15 mouse cellular contexts compared by ENCODE assay signal in genomic region chr9:107596619-107597569, GRCm38 (mm10). TPM values are rescaled to one million over a fixed set of nuclear protein-coding genes. Genes with fewer than 3 reads are reported as not detected.
DNase-seq lines count a peak whose midpoint lies in the region; ATAC-seq and TF ChIP-seq lines count a peak whose summit lies in the region.
"Had no signal": no experiment of that assay in that cellular context is flagged by ENCODE, and none has a peak within 500 bp of the region (broad histone marks: within the 10 kb centered on the region; RNA-seq: fewer than 3 reads in every experiment).

No protein-coding gene starts in this region.

- peaks cover 43% of the 10 kb centered on the region for H3K4me1 ChIP-seq in liver, embryonic 15.5 days (replicated peaks)
- peaks cover 39% of the 10 kb centered on the region for H3K4me1 ChIP-seq in liver, embryonic 12.5 days
- H3K4me1 ChIP-seq in hindbrain, embryonic 12.5 days: no peaks in the 10 kb centered on the region
- no peaks in the 10 kb centered on the region for H3K4me1 ChIP-seq in forebrain, embryonic 11.5 days (replicated peaks; ENCODE audit: control insufficient read depth, insufficient read depth, low read length)
- H3K4me1 ChIP-seq: lung, embryonic 15.5 days had no signal

- no peak overlapping the region for H3K4me2 ChIP-seq in liver, embryonic 15.5 days
- no peak overlapping the region for H3K4me2 ChIP-seq in liver, embryonic 12.5 days
- H3K4me2 ChIP-seq in hindbrain, embryonic 12.5 days (replicated peaks): no peak overlapping the region
- no peak overlapping the region for H3K4me2 ChIP-seq in forebrain, embryonic 11.5 days (ENCODE audit: low read depth, low read length, severe bottlenecking)
- H3K4me2 ChIP-seq: hindbrain, embryonic 14.5 days; limb, embryonic 12.5 days; lung, embryonic 15.5 days had no signal

- intact Hi-C loops in gastrocnemius, adult 2 months (cut with DNase I): no loop called here
- intact Hi-C loops in heart, postnatal 14 days (cut with DNase I): no loop called here

- H3K36me3 ChIP-seq in liver, embryonic 15.5 days (replicated peaks): peaks cover 31% of the 10 kb centered on the region
- peaks cover 34% of the 10 kb centered on the region for H3K36me3 ChIP-seq in liver, embryonic 12.5 days
- peaks cover 19% of the 10 kb centered on the region for H3K36me3 ChIP-seq in hindbrain, embryonic 12.5 days
- H3K36me3 ChIP-seq in forebrain, embryonic 11.5 days (ENCODE audit: control insufficient read depth, insufficient read depth, low read length): no peaks in the 10 kb centered on the region

- TF ChIP-seq CTCF in gastrocnemius, adult 2 months (IDR thresholded peaks at IDR 0.05): no peak

- peak overlapping the region; percentile 5; the same call in 1 of the 2 replicates for H3K27ac ChIP-seq in liver, embryonic 15.5 days (replicated peaks)
- H3K27ac ChIP-seq in liver, embryonic 12.5 days: no peak overlapping the region
- peak overlapping the region; percentile 96 for H3K27ac ChIP-seq in gastrocnemius, adult 2 months
- no peak overlapping the region for H3K27ac ChIP-seq in hindbrain, embryonic 12.5 days
- H3K27ac ChIP-seq in forebrain, embryonic 11.5 days (ENCODE audit: low read depth, low read length): no peak overlapping the region
- H3K27ac ChIP-seq: hindbrain, embryonic 14.5 days; limb, embryonic 12.5 days; lung, embryonic 15.5 days had no signal

- H3K9me3 ChIP-seq in liver, embryonic 15.5 days (replicated peaks): no peaks in the 10 kb centered on the region
- H3K9me3 ChIP-seq in liver, embryonic 12.5 days (replicated peaks): no peaks in the 10 kb centered on the region
- H3K9me3 ChIP-seq in hindbrain, embryonic 12.5 days (replicated peaks): no peaks in the 10 kb centered on the region
- H3K9me3 ChIP-seq in forebrain, embryonic 11.5 days (ENCODE audit: control insufficient read depth, low read length): no peaks in the 10 kb centered on the region
- H3K9me3 ChIP-seq: limb, embryonic 12.5 days; lung, embryonic 15.5 days had no signal

- peaks cover 31% of the 10 kb centered on the region for H3K27me3 ChIP-seq in liver, embryonic 15.5 days
- H3K27me3 ChIP-seq in liver, embryonic 12.5 days (replicated peaks): peaks cover 47% of the 10 kb centered on the region
- peaks cover 4% of the 10 kb centered on the region; the same call in 1 of the 2 replicates for H3K27me3 ChIP-seq in hindbrain, embryonic 12.5 days
- no peaks in the 10 kb centered on the region for H3K27me3 ChIP-seq in forebrain, embryonic 11.5 days (ENCODE audit: control insufficient read depth, insufficient read depth, low read length)

- no peak overlapping the region for H3K4me3 ChIP-seq in liver, embryonic 15.5 days (replicated peaks)
- no peak overlapping the region for H3K4me3 ChIP-seq in liver, embryonic 12.5 days
- peak overlapping the region; percentile 80 for H3K4me3 ChIP-seq in gastrocnemius, adult 2 months
- no peak overlapping the region for H3K4me3 ChIP-seq in hindbrain, embryonic 12.5 days
- H3K4me3 ChIP-seq in forebrain, embryonic 11.5 days (ENCODE audit: low read depth, low read length): no peak overlapping the region
- H3K4me3 ChIP-seq: limb, embryonic 12.5 days; lung, embryonic 15.5 days had no signal

- H3K9ac ChIP-seq in liver, embryonic 15.5 days: no peak overlapping the region
- H3K9ac ChIP-seq in liver, embryonic 12.5 days: no peak overlapping the region
- no peak overlapping the region for H3K9ac ChIP-seq in hindbrain, embryonic 12.5 days
- no peak overlapping the region for H3K9ac ChIP-seq in forebrain, embryonic 11.5 days (ENCODE audit: low read length)
- H3K9ac ChIP-seq: hindbrain, embryonic 14.5 days; limb, embryonic 12.5 days; lung, embryonic 15.5 days had no signal

- no peak for ATAC-seq in liver, embryonic 15.5 days (ENCODE audit: insufficient read depth)
- no peak for ATAC-seq in liver, embryonic 12.5 days
- ATAC-seq in hindbrain, embryonic 12.5 days (ENCODE audit: low FRiP score): no peak
- ATAC-seq in forebrain, embryonic 11.5 days (replicated peaks; ENCODE audit: low FRiP score): no peak
- ATAC-seq in megakaryocyte progenitor cell, adult 5-6 weeks (replicated peaks; ENCODE audit: poor library complexity): no peak

- 74% methylated on average over 11 of the region's 11 CpGs for WGBS in liver, embryonic 15.5 days (ENCODE audit: insufficient replicate concordance)
- WGBS in liver, embryonic 12.5 days (ENCODE audit: insufficient replicate concordance): 82% methylated on average over 11 of the region's 11 CpGs
- WGBS in hindbrain, embryonic 12.5 days: 88% methylated on average over 11 of the region's 11 CpGs
- WGBS in forebrain, embryonic 11.5 days: 94% methylated on average over 11 of the region's 11 CpGs

- DNase-seq in gastrocnemius, adult 2 months: peak; percentile 91
- DNase-seq in heart, adult 8-10 months (ENCODE audit: low spot score): peak; percentile 82
- peak; percentile 71 to 85 for DNase-seq in heart, postnatal 14 days
- DNase-seq in forebrain, embryonic 11.5 days (ENCODE audit: low spot score): no peak
- DNase-seq: cerebellum, adult 9-10 months; kidney, adult 18-20 months; midbrain, embryonic 14.5 days; thymus, postnatal 4 days had no signal

RNA-seq across cellular contexts. Expression of gene Ifrd2, which starts 9.5 kb away (rescaled TPM):
- polyA plus RNA-seq in liver, embryonic 15.5 days (2015; fragmentation: Nextera tagmentation; extraction: Ambion mirVana): 161 and 198 TPM in 2 replicates
- 171 TPM in 2 replicates for polyA plus RNA-seq in liver, embryonic 12.5 days (2016; fragmentation: Nextera tagmentation; extraction: Ambion mirVana)
- 10 to 100 TPM; 48.5 to 50.4 TPM for total RNA-seq in gastrocnemius, adult 2 months (2021)
- total RNA-seq in heart, adult 8-10 months (2022): 10 to 100 TPM; 43.7 to 58.2 (median 47.5) TPM
- 10 to 100 TPM; 36.7 to 47.1 TPM for total RNA-seq in heart, postnatal 14 days (2021)
- polyA plus RNA-seq in hindbrain, embryonic 12.5 days (2016; fragmentation: Nextera tagmentation; extraction: Ambion mirVana): 19.5 and 21.9 TPM in 2 replicates
- polyA plus RNA-seq in forebrain, embryonic 11.5 days (2014; fragmentation: Nextera tagmentation; extraction: Ambion mirVana): 35.0 and 37.2 TPM in 2 replicates
- 68.0 and 93.4 TPM in 2 replicates for total RNA-seq in megakaryocyte progenitor cell, adult 5-6 weeks (2015)
- 31.5 and 72.4 TPM in 2 replicates for total RNA-seq in megakaryocyte progenitor cell, adult 5-6 weeks (2017)

RNA-seq across cellular contexts. Expression of gene Sema3b, which starts 12.1 kb away (rescaled TPM):
- polyA plus RNA-seq in liver, embryonic 15.5 days (2015; fragmentation: Nextera tagmentation; extraction: Ambion mirVana): 0.74 and 0.77 TPM in 2 replicates
- 0.35 and 0.52 TPM in 2 replicates for polyA plus RNA-seq in liver, embryonic 12.5 days (2016; fragmentation: Nextera tagmentation; extraction: Ambion mirVana)
- 10 to 100 TPM; 11.2 to 17.9 TPM for total RNA-seq in gastrocnemius, adult 2 months (2021)
- total RNA-seq in heart, adult 8-10 months (2022): 10 to 100 TPM; 21.1 to 33.0 (median 24.2) TPM
- 10 to 100 TPM; 11.3 to 12.1 TPM for total RNA-seq in heart, postnatal 14 days (2021)
- 5.1 TPM in 2 replicates for polyA plus RNA-seq in hindbrain, embryonic 12.5 days (2016; fragmentation: Nextera tagmentation; extraction: Ambion mirVana)
- polyA plus RNA-seq in forebrain, embryonic 11.5 days (2014; fragmentation: Nextera tagmentation; extraction: Ambion mirVana): 1.7 TPM in 2 replicates
- total RNA-seq in megakaryocyte progenitor cell, adult 5-6 weeks (2015): not detected in 2 replicates
- not detected in 2 replicates for total RNA-seq in megakaryocyte progenitor cell, adult 5-6 weeks (2017)

RNA-seq across cellular contexts. Expression of gene Hyal3, which starts 16.3 kb away (rescaled TPM):
- polyA plus RNA-seq in liver, embryonic 15.5 days (2015; fragmentation: Nextera tagmentation; extraction: Ambion mirVana): 0.64 TPM in 2 replicates
- 0.99 and 1.2 TPM in 2 replicates for polyA plus RNA-seq in liver, embryonic 12.5 days (2016; fragmentation: Nextera tagmentation; extraction: Ambion mirVana)
- total RNA-seq in gastrocnemius, adult 2 months (2021): under 1 TPM; 0.22 to 0.33 TPM
- total RNA-seq in heart, adult 8-10 months (2022): under 1 TPM; 0.20 to 0.72 (median 0.25) TPM
- total RNA-seq in heart, postnatal 14 days (2021): under 1 TPM; 0.31 to 0.49 TPM
- polyA plus RNA-seq in hindbrain, embryonic 12.5 days (2016; fragmentation: Nextera tagmentation; extraction: Ambion mirVana): 1.2 and 1.4 TPM in 2 replicates
- 0.39 TPM in 1 of 2 replicates, not detected in the other for polyA plus RNA-seq in forebrain, embryonic 11.5 days (2014; fragmentation: Nextera tagmentation; extraction: Ambion mirVana)
- 1.4 and 1.7 TPM in 2 replicates for total RNA-seq in megakaryocyte progenitor cell, adult 5-6 weeks (2015)
- total RNA-seq in megakaryocyte progenitor cell, adult 5-6 weeks (2017): 0.58 TPM in 1 of 2 replicates, not detected in the other

RNA-seq across cellular contexts. Expression of gene Naa80, which starts 18.2 kb away (rescaled TPM):
- 12.3 and 12.8 TPM in 2 replicates for polyA plus RNA-seq in liver, embryonic 15.5 days (2015; fragmentation: Nextera tagmentation; extraction: Ambion mirVana)
- polyA plus RNA-seq in liver, embryonic 12.5 days (2016; fragmentation: Nextera tagmentation; extraction: Ambion mirVana): 12.5 and 12.9 TPM in 2 replicates
- 10 to 100 TPM; 11.8 to 14.7 TPM for total RNA-seq in gastrocnemius, adult 2 months (2021)
- 10 to 100 TPM; 18.8 to 24.3 (median 21.1) TPM for total RNA-seq in heart, adult 8-10 months (2022)
- total RNA-seq in heart, postnatal 14 days (2021): 10 to 100 TPM; 15.5 to 16.6 TPM
- polyA plus RNA-seq in hindbrain, embryonic 12.5 days (2016; fragmentation: Nextera tagmentation; extraction: Ambion mirVana): 13.5 and 15.0 TPM in 2 replicates
- 11.3 and 15.2 TPM in 2 replicates for polyA plus RNA-seq in forebrain, embryonic 11.5 days (2014; fragmentation: Nextera tagmentation; extraction: Ambion mirVana)
- total RNA-seq in megakaryocyte progenitor cell, adult 5-6 weeks (2015): 9.3 and 15.4 TPM in 2 replicates
- total RNA-seq in megakaryocyte progenitor cell, adult 5-6 weeks (2017): 9.3 and 10.4 TPM in 2 replicates

RNA-seq across cellular contexts. Expression of gene Hyal1, which starts 20.2 kb away (rescaled TPM):
- 3.2 and 4.2 TPM in 2 replicates for polyA plus RNA-seq in liver, embryonic 15.5 days (2015; fragmentation: Nextera tagmentation; extraction: Ambion mirVana)
- polyA plus RNA-seq in liver, embryonic 12.5 days (2016; fragmentation: Nextera tagmentation; extraction: Ambion mirVana): 3.6 and 3.9 TPM in 2 replicates
- total RNA-seq in gastrocnemius, adult 2 months (2021): 1 to 10 TPM; 1.6 to 2.4 TPM
- total RNA-seq in heart, adult 8-10 months (2022): 1 to 10 TPM; 4.6 to 6.6 (median 5.1) TPM
- total RNA-seq in heart, postnatal 14 days (2021): 1 to 10 TPM; 3.9 to 5.2 TPM
- 8.1 and 9.6 TPM in 2 replicates for polyA plus RNA-seq in hindbrain, embryonic 12.5 days (2016; fragmentation: Nextera tagmentation; extraction: Ambion mirVana)
- polyA plus RNA-seq in forebrain, embryonic 11.5 days (2014; fragmentation: Nextera tagmentation; extraction: Ambion mirVana): 6.0 and 6.2 TPM in 2 replicates
- total RNA-seq in megakaryocyte progenitor cell, adult 5-6 weeks (2015): 0.44 and 0.54 TPM in 2 replicates
- total RNA-seq in megakaryocyte progenitor cell, adult 5-6 weeks (2017): 0.54 and 1.1 TPM in 2 replicates

Comparison
In these comparisons a context has a peak if more than half of its experiments do, and no peak if none do; other contexts are left out.
1. H3K27ac ChIP-seq: peak in liver, embryonic 15.5 days (single experiment) and gastrocnemius, adult 2 months (single experiment); none in liver, embryonic 12.5 days (single experiment), hindbrain, embryonic 12.5 days (single experiment) and forebrain, embryonic 11.5 days (single experiment).
2. RNA of gene Sema3b, which starts 12.1 kb away (total RNA-seq): 21.1 to 33.0 TPM in heart, adult 8-10 months, 11.2 to 17.9 TPM in gastrocnemius, adult 2 months and 11.3 to 12.1 TPM in heart, postnatal 14 days; not detected in megakaryocyte progenitor cell, adult 5-6 weeks; every median in the first group is over 10 times any median in the second.